Mouse (Mus musculus) adrenal gland, postnatal 14 days (tissue): ENCODE data around the gene Selenoi. TPM values are rescaled to one million over a fixed set of nuclear protein-coding genes. Genes with fewer than 3 reads are reported as not detected.
"Not testable (repeated sequence)": the region's sequence is repeated elsewhere in the genome, so short reads cannot be mapped to it uniquely, and the experiment has no call there.

Experiments used
- DNase-seq: peaks from one replicate; pipeline ENCODE4 v3.0.0; 2021; ENCODE audit warnings: mixed read lengths
- long read RNA-seq, 2 experiments: library from polyadenylated mRNA; stranded (forward); transcript quantifications; one replicate each; pipeline ENCODE4 v2.0.0; 2021
- total RNA-seq: library from RNA; stranded (reverse); gene quantifications from 2 replicates; pipeline ENCODE4 v1.2.3, GENCODE M21; 2021

Gene Selenoi
- total RNA-seq = 21.4 and 23.7 TPM in 2 replicates
- long read RNA-seq, experiment 1, full-length matches to known transcripts = 7 of 8 reads
- long read RNA-seq, experiment 1, partial matches to known transcripts = 1 of 8 reads
- long read RNA-seq, experiment 1, other reads (novel, unspliced or antisense) = 0 of 8 reads
- long read RNA-seq, experiment 2, full-length matches to known transcripts = 2 of 5 reads
- long read RNA-seq, experiment 2, partial matches to known transcripts = 1 of 5 reads
- long read RNA-seq, experiment 2, other reads (novel, unspliced or antisense) = 2 of 5 reads

DNA sequence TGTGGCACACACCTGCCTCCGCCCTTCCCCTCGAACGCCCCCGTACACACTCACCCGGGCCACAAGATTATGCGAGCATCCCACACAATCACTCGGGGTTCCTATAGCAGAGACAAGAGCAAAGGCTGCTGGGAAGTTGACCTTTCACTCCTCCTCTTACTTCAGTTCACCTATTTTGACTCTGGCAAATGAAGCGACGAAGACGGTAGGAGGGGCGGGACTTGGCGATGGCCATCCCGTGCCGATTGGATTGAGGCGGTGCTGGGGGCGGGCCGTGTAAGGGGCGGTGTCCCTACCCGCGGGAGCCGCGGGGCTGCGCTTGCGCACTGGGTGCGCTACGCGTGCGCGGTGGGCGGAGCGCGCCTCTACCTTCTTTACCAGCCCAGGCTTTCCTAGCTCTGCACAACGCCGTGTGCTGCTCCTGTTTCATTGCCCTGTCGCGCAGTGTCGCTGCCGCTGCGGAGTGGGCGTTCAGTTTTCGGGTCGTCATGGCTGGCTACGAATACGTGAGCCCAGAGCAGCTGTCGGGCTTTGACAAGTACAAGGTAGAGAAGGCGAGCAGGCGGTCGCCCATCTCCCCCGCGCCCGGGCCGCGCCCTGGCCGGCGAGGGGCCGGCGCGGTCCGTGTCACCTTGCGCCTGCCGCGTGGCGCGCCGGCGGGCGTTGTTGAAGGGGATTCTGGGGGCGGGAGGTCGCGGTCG is at the start of gene Selenoi:
Gene Selenoi (plus strand): TSS at position 311 of the 701 bp plus-strand sequence.
- DNase-seq = peak; percentile 99

DNA sequence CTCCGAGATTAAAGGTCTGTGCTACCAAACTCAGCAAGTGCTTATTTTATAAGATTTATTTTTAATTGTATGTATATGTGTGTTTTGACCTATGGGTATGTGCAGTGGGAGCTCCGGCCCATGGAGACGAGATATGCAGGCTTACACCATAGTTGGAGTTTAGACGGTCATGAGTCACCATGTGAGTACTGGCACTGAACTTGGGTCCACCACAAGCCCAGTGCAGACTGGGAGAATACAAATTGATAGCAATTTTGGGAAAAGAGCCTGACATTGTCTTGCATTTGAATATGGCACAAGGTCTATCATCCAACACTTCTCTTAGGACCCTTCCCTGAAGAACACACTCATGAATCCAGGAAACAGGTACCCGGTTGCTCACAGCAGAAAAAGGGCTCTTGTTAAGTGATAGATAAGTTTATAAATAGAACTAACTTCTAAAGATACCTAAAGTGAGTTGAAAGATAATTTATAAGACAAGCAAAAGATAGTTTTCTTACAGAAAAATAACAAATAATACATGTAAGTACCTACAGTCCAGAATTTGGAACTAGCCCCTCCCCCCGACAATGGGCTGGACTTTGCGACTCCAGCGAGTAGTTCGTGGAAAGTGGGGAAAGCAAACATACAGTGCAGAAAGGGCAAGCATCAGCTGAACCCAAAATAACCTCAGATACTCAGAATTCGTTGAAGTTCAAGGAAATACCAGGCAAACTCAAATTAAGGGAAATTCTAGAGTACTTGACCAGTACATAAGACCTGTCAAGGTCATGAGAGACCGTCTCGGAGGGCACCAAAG is 44.5 kb upstream of the Selenoi start:
- DNase-seq = no peak

DNA sequence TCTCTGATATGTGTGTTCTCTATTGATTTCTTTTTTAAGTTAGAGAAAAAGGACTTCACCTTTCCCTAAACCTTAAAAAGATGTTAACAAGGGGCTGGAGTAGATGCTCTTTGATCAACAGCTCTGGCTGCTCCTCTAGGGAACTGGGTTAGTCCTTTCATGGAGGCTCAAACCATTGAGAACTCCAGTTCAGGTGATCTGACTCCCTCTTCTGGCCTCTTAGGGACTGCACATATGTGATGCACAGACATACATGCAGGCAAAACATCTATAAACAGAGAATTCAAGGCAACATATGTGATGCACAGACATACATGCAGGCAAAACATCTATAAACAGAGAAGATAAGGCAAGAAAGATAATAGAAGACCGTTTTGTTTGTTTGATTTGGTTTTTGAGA is 39.9 kb upstream of the Selenoi start:
- DNase-seq = no peak

DNA sequence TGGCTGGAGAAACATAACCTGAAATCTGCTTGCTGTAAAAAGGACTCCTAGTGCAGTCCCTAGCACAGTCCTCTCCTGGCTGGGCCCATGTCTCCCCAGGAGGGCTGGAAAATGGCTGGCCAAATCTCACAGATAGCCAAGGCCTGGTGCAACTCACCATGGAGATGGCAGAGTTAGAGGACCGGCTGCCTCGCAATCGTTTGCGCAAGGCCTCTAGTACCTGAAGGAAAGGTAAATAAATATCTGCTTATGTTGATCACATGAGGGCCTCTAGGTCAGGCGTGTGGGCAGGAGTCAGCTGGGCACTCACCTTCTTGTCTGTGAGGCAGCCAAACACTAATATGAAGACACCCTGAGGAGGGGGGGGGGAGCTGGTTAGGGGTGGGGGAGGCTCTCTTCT is 37.0 kb upstream of the Selenoi start:
- DNase-seq = no peak

DNA sequence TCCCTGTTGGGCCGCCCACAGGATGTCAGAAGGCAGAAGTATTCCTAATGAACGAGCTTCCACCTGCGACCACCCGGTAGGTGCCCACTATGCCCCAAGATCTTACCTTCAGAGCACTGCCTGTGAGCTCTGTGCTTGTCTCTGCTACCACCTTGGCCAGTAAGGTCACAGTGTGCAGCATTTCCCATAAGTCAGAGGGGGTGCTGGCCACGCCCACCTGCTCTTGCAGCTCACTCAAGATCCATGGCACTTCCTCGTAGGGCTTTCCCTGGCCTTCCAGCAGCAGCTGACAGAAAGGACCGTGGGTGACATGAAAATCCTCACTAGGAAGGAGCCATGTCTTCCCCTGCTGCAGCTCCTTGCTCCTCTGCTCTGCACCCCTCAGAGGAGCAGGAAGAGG is 34.1 kb upstream of the Selenoi start:
- no peak for DNase-seq

DNA sequence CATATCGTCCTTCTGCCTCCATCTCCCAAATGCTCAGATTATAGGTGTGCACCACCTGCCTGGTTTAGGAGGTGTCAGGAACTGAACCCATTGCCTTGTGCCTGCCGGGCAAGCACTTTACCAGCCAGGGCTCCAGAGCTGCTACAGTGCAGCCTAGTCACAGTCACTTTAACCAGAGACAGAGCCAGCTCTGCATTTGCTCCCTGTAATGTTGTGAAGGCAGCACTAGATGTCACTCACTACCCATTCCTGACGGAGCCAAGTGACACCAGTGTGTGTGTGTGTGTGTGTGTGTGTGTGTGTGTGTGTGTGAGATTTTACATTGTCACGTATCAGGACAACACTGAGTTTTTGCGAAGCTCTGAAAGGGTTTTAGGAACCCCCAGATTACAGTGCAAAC is 30.9 kb upstream of the Selenoi start:
- peak; percentile 66 for DNase-seq

DNA sequence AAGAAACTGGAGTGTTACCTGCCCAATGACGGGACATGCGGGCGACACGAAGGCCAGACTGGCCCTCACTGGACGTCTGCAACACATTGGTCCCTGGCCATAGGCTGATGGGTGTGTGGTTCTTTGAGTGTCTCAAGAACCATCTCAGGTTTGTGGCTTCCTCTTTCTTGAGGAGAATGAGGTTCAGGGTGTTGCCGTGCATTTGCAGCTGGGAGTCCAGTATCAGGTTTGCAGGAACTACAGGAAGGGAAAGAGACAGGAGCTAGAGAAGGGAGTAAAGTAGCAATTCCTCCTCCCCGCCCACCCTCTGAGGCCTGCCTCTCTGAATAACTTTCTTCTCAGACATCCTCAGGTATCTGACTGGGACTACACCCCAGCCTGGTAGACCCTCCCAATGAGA is 30.2 kb upstream of the Selenoi start:
- DNase-seq = no peak

DNA sequence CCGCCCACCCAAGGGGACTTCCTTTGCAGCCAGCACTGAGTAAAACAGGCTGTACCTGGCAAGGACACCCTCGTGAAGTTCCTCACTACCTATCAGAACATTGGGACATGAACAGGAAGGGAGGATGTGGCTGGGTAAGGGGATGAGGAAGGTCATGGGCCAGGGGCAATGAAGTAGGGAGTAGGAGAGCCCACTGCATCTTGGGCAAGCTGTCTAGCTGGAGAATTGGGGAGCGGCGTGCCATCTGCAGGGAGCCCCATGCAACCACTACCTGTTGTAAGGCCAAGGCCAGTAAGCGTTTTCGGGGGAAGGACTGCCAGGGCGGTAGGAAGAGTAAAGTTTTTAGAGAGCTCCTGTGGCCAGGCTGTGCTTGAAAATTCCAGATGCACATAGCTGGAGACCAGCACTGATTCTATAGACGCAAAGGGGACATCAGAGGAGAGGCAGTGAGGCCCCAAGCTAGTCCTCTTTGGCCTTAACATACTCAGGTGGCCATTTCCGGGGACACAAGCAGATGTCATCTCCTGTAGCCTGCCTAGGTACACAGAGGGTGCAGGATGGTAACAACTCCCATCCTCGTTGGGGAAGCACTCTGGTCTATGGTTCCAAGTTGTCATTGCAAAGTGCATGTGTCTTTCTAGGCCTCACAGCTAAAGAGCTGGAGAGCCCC is 29.0 kb upstream of the Selenoi start:
- DNase-seq = no peak

DNA sequence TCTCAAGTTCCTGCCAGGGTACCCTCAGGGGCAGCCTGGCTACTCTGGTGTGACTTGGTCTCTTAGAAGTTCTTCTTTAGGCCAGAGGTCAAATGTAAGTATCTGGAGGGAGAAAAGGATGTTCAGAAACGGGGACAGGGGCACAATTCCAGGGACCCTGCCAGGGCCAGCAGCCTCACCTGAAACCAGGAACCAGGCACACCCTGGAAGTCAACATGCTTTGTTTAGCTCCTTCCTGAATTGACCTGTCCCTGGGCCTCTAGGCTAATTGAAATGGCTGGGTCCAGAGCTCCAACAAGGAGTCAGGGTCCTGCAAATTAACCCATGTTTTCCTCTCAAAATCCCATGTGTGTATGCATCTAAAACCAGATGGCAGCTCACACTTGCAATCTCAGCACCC is 27.9 kb upstream of the Selenoi start:
- no peak for DNase-seq

DNA sequence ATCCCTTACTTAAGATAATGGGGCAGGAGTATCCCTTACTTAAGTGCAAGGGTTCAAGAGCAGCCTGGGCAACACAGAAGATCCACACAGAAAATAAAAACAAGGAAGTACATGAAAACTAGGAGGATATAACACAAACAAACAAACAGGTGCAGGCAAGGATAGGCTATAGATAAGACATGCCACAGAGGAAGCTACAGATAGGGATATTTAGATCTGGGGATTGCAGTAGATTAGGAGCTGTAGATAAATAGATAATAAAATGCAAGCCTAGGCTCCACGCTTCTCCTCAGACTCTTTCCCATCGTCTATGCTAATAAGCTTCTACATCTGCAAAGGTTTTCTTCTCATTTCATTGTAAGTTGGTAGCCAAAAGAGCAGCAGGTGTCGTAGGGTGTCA is 27.3 kb upstream of the Selenoi start:
- no peak for DNase-seq

DNA sequence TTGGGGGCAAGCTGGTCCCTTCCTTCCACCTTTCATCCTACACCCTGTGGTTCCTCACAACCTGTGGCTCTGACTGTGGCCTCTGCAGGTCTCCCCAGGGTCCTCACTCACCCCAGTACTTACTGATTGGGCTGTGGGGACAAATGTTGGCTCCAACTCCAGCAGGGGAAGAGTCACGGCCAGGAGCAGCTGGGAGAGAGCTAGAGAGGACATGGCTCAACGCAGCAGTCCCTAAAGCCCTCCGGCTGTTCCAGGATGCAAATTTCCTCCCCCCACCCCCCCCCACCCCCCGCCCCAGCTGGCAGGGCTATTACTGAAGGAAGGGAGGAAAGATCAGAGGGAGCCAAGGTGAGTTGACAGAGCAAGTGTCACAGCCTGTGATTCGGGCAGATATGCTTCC is 26.9 kb upstream of the Selenoi start, which contains the start of gene Adgrf3:
Gene Adgrf3 (minus strand): TSS at position 230 of the 400 bp plus-strand sequence.
- DNase-seq = no peak

DNA sequence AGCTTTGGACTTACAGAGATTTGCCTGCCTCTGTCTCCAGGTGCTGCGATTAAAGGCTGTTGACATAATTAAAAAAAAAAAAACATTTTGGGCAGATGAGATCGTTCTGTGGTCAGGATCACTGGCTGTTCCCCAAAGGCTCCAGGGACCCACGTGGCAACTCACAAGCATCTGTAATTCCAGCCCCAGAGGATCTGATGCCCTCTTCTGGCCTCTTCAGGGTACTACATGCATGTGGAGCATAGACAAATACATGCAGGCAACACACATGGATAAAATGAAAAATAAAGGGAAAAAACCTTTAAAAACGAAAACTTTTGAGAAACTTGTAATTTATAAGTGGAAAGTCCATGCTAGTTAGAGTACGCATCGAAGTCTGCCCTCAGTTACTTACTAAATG is 25.1 kb upstream of the Selenoi start:
- DNase-seq = peak; percentile 67

DNA sequence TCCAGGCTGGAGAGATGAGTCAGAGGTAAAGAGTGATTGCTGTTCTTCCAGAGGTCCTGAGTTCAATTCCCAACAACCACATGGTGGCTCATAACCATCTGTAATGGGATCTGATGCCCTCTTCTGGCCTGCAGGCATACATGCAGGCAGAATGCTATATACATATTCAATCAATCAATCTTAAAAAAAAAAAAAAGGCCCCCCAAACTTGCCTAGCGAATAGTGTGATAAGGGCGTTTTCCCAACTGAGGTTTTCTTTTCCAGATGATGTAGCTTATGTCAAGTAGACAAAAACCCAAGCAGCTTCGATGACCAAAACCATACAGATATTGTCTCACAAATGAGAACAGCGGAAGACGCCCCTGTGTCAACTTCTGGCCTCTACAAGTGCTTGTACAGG is 21.6 kb upstream of the Selenoi start:
- not testable (repeated sequence) for DNase-seq

DNA sequence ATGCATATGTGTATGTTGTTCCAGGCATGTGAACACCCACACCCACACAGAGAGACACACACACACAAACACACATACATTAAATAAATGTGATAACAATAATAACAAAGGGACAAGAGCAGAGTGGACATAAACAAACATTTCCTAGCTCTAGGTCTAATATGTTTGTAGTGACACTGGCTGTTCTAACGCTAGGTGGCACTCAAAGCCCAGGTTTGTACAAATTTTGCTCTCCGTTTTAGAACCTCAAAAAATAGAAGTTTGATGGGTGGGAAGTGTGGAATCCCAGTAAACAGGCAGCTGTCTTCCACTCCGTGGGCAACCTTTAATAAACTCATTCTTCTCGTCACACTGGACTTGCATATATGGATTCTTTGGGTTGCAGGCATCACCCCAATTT is 17.5 kb upstream of the Selenoi start:
- DNase-seq = peak; percentile 68

DNA sequence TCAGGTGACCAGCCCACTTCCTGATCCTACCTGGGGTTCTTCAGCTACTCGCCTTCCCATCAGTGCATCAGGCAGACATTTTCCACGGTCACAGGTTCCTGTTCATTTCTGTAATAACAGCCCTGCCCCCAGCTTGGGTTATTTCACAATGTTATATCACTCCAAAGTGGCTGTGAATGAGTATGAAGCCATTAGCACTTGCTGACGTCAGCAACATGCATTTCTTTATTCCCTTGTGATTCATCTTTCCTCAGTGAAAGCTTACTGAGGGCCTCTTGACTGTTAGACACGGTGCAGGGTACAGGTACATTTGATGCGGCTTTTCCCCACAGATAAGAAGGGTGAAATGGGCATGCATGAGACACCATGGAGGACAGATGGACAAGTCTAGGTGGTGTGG is 16.4 kb upstream of the Selenoi start:
- no peak for DNase-seq

DNA sequence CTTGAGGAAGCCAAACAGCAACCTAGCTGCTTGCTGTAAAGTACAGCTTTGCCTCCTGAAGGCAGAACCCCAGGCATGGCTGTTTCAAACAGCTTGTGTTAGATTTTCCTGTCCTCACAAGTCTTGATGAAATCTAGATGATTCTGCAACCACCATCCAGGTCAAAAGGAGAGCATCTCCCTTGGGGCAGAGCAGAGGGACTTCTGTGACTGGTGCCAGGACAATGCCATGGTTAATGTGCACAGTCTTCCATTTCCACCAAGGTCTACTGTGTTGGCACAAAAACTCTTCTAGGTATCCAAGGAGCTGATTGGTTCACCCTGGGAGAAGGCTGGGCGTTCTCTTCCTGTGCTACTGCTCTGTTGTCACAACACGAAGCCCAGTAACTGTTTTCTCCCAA is 12.7 kb upstream of the Selenoi start:
- DNase-seq = peak; percentile 31

DNA sequence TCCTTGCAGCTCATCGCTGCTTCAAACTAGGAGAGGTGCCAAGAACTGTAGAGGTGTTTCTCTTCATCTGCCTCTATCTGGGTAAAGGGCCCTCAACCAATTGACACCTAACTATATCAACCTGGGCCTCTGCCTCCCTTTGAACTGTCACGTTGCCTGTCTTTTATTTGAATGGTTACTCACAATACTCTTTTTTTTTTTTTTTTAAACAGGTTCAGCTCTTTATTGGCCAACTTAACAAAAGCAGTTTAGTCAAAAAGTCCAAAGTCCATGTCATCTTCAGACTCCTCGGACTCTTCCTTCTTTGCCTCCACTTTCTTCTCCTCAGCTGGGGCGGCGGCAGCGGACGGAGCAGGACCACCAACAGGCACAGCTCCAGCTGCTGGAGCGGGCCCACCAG is 11.7 kb upstream of the Selenoi start:
- DNase-seq = no peak

DNA sequence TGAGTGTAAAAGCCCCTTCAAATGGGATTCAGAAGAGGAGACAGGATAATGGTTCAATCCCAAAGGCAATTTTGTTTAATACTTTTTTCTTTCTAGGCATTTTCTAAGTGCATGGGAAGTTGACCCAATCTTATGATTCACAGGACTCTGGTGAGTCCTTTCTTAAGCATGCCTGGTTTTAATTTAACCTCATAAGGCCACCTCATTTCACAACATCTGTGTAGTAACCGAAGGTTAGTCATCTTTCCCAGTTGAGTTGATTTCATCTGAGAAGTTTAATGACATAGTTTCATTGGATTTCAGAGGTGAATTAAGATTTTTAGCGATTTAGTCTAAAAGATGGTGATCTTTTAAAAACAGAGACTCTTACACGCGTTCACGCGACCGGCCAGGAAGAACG is 9.7 kb upstream of the Selenoi start:
- DNase-seq = no peak

DNA sequence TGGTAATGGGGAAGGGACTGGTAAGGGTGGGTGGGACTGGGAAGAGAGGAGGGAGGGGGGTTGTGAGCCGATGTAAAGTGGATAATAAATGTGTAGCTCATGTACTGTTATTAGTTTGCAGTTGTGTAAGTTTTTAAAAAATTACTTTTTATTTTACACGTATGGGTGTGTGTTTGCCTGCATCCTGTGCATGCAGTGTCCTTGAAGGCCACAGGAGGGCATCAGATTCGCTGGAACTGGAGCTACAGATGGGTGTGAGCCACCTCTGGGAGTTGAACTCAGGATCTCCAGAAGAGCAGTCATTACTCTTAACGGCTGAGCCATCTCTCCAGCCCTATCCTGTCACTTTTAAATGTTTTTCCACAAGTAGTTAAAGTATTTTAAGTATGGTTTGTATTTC is 1.5 kb upstream of the Selenoi start:
- DNase-seq = peak; percentile 33

DNA sequence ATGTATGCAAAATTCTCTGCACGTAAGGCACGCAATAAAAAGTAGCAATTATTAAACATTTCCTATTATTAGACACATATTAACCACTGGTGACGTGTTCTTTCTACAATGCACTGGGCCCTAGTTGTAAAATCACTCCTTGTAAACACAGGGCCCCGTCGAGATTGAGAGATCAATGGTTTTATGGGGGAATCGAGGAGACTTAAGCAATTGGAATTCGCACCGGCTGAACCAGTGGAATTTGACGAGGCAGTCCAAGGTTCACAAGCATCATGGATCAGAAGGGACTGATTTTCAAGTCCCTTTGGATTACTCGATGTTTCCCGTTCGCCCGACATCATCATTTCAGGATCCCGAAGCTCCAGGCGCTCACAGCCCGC is 500 bp upstream of the Selenoi start:
- DNase-seq = no peak

DNA sequence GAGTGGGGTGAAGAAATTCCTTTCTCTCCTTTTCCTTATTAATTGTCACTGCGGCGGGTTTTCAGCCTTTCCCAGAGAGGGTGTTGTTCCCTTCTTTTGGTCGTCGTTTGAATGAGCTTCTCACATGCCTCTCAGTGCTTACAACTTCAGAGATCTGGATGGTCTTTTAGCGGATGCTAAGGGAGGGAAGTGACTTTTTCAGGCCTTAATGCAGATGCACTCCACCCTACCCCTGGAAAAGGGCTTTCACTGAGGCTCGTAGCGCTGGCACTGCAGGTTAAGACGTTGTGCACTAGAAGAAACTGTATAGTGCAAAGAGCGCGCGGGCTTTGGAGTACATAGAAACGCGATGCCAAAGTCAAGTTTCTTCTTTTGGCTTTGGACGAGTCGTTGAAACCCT is 661 bp downstream of the Selenoi start:
- peak; percentile 26 for DNase-seq

DNA sequence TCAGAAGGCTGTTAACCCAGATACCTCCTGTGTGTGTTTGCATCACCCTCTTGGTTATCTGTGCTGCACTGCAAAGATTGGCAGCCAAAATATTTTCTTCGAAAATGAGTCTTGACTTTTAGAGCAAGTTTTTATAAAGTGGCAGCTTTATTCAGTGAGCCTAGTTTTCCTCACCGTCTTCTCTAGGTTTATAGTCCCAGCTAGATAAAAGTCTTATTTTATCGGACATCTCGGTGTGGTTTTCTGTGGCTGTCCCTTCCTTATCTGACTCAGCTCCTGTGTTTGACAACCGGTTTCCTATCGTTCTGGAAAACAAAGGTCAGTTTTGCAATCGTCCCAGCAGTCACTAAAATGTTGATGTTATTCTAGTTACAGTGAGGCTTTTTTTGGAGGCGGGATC is 1.6 kb downstream of the Selenoi start:
- DNase-seq = no peak

DNA sequence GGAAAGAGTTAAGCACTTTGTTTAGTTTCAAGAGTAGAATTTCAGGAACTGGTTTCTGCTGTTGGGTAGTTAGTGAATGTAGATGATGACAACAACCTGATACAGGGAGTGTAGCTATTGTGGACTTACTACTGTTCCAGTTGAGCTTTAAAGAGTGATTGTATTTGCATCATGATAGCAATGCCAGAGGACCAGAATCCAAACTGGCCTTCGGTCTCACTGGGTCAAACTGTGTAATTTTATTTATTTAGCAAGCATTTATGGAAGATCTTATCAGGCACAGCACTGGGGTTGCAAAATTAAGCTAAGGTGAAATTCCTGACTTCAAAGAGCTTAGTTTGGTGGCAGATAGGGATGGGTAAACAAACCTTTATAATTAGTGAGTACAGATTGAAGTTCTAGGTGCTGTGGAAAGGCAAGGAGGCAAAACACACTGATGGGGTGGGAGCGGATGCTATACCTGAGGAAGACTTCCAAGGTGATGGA is 3.3 kb downstream of the Selenoi start:
- no peak for DNase-seq
